Mouse (Mus musculus) MEL (cell line): Measurements from ENCODE around the gene Lefty1. TPM values are rescaled to one million over a fixed set of nuclear protein-coding genes. Genes with fewer than 3 reads are reported as not detected.

Experiments
- DNase-seq: peaks from one replicate; pipeline ENCODE4 v3.0.0; 2011; ENCODE audit warnings: low read depth, low spot score
- H3K27ac ChIP-seq: 2 replicates; pipeline ENCODE4 v1.5.1; 2012; ENCODE audit warnings: low read depth, mild to moderate bottlenecking, control low read depth, low read length, moderate library complexity; ENCODE audit not compliant: control insufficient read depth
- H3K27me3 ChIP-seq, 2 experiments: fragments of 150-350 bp in 1 of 2; sonication (generic) in 1 of 2; 2 replicates each; pipeline ENCODE4 v1.6.1; 2012; ENCODE audit warnings: low read length in 2 of 2, mild to moderate bottlenecking in 2 of 2, improper control_type of control experiment in 1 of 2, moderate library complexity in 1 of 2; ENCODE audit not compliant: insufficient read depth in 2 of 2, control insufficient read depth in 1 of 2
- H3K36me3 ChIP-seq, 2 experiments: 2 replicates each; pipeline ENCODE4 v1.6.1; 2012 to 2014; ENCODE audit warnings: low read length in 2 of 2, improper control_type of control experiment in 1 of 2, inconsistent platforms in 1 of 2, mild to moderate bottlenecking in 1 of 2; ENCODE audit not compliant: insufficient read depth in 2 of 2, control insufficient read depth in 1 of 2
- H3K4me1 ChIP-seq, 2 experiments: fragments of 150-350 bp in 1 of 2; sonication (generic) in 1 of 2; 2 replicates each; pipeline ENCODE4 v1.6.1; 2012; ENCODE audit warnings: low read length in 2 of 2, improper control_type of control experiment in 1 of 2, mild to moderate bottlenecking in 1 of 2; ENCODE audit not compliant: insufficient read depth in 2 of 2, control insufficient read depth in 1 of 2
- H3K4me3 ChIP-seq, 2 experiments: fragments of 150-350 bp in 1 of 2; sonication (generic) in 1 of 2; 2 replicates each; pipeline ENCODE4 v1.5.1; 2012; ENCODE audit warnings: low read depth in 2 of 2, low read length in 2 of 2, mild to moderate bottlenecking in 2 of 2, moderate library complexity in 2 of 2, control low read depth in 1 of 2, improper control_type of control experiment in 1 of 2; ENCODE audit not compliant: control insufficient read depth in 1 of 2, insufficient read depth in 1 of 2
- H3K79me2 ChIP-seq: 2 replicates; pipeline ENCODE4 v1.6.1; 2012; ENCODE audit warnings: mild to moderate bottlenecking, low read length, moderate library complexity; ENCODE audit not compliant: control insufficient read depth, poor library complexity, insufficient read depth
- H3K9ac ChIP-seq: 2 replicates; pipeline ENCODE4 v1.6.1; 2012; ENCODE audit warnings: low read depth, mild to moderate bottlenecking, control low read depth, low read length, moderate library complexity; ENCODE audit not compliant: control insufficient read depth, poor library complexity, severe bottlenecking
- H3K9me3 ChIP-seq: fragments of 150-350 bp; sonication (generic); replicated peaks from 2 replicates; pipeline ENCODE4 v1.6.1; 2012; ENCODE audit warnings: mild to moderate bottlenecking, low read length, improper control_type of control experiment, moderate library complexity; ENCODE audit not compliant: insufficient read depth
- CTCF ChIP-seq, 3 experiments: IDR thresholded peaks in 2 of 3; conservative IDR thresholded peaks in 1 of 3; 2 replicates each; pipeline ENCODE4 v1.5.1; 2011 to 2012; ENCODE audit warnings: low read length in 3 of 3, low read depth in 2 of 3, mild to moderate bottlenecking in 2 of 3, improper control_type of control experiment in 1 of 3, inconsistent platforms in 1 of 3, mixed read lengths in 1 of 3, moderate library complexity in 1 of 3; ENCODE audit not compliant: control insufficient read depth in 1 of 3, insufficient read depth in 1 of 3, poor library complexity in 1 of 3, severe bottlenecking in 1 of 3
- ELF1 ChIP-seq: IDR thresholded peaks from 2 replicates; pipeline ENCODE4 v1.6.1; 2014; ENCODE audit warnings: low read depth, mild to moderate bottlenecking, inconsistent platforms, low read length, improper control_type of control experiment, moderate library complexity
- EP300 ChIP-seq, 2 experiments: IDR thresholded peaks; 2 replicates each; pipeline ENCODE4 v1.6.1; 2011; ENCODE audit warnings: improper control_type of control experiment in 2 of 2, low read length in 2 of 2, low read depth in 1 of 2, mild to moderate bottlenecking in 1 of 2
- ETS1 ChIP-seq: IDR thresholded peaks from 2 replicates; pipeline ENCODE4 v1.6.1; 2012; ENCODE audit warnings: low read depth, mild to moderate bottlenecking, inconsistent platforms, low read length, improper control_type of control experiment, moderate library complexity
- GATA1 ChIP-seq: IDR thresholded peaks from 2 replicates; pipeline ENCODE4 v1.6.1; 2011; ENCODE audit warnings: low read depth, low read length, improper control_type of control experiment
- HCFC1 ChIP-seq: IDR thresholded peaks from 2 replicates; pipeline ENCODE4 v1.6.1; 2012; ENCODE audit warnings: low read depth, mild to moderate bottlenecking, inconsistent platforms, low read length, improper control_type of control experiment, moderate library complexity
- KAT2A ChIP-seq: conservative IDR thresholded peaks from 2 replicates; pipeline ENCODE4 v1.6.1; 2012; ENCODE audit warnings: low read depth, low read length, improper control_type of control experiment, inconsistent platforms
- MAZ ChIP-seq: IDR thresholded peaks from 2 replicates; pipeline ENCODE4 v1.6.1; 2012; ENCODE audit warnings: low read depth, mild to moderate bottlenecking, inconsistent platforms, low read length, improper control_type of control experiment
- MYB ChIP-seq: IDR thresholded peaks from 2 replicates; pipeline ENCODE4 v1.6.1; 2011; ENCODE audit warnings: mild to moderate bottlenecking, low read depth, low read length, improper control_type of control experiment
- MYC ChIP-seq: IDR thresholded peaks from 2 replicates; pipeline ENCODE4 v1.6.1; 2011; ENCODE audit warnings: low read depth, mild to moderate bottlenecking, low read length, improper control_type of control experiment, moderate library complexity
- POLR2A ChIP-seq, 2 experiments: IDR thresholded peaks; 2 replicates each; pipeline ENCODE4 v1.6.1; 2011 to 2012; ENCODE audit warnings: low read length in 2 of 2, mild to moderate bottlenecking in 2 of 2, control low read depth in 1 of 2, improper control_type of control experiment in 1 of 2, low read depth in 1 of 2, moderate library complexity in 1 of 2; ENCODE audit not compliant: control insufficient read depth in 1 of 2, insufficient read depth in 1 of 2, poor library complexity in 1 of 2
- POLR2AphosphoS2 ChIP-seq: IDR thresholded peaks from 2 replicates; pipeline ENCODE4 v1.6.1; 2011; ENCODE audit warnings: low read length, improper control_type of control experiment
- RAD21 ChIP-seq: IDR thresholded peaks from 2 replicates; pipeline ENCODE4 v1.6.1; 2011; ENCODE audit warnings: mild to moderate bottlenecking, low read depth, low read length, improper control_type of control experiment
- RCOR1 ChIP-seq: IDR thresholded peaks from 2 replicates; pipeline ENCODE4 v1.6.1; 2012; ENCODE audit warnings: low read depth, mild to moderate bottlenecking, inconsistent platforms, low read length, improper control_type of control experiment
- SIN3A ChIP-seq: IDR thresholded peaks from 2 replicates; pipeline ENCODE4 v1.6.1; 2012; ENCODE audit warnings: low read length, improper control_type of control experiment, inconsistent platforms
- TAL1 ChIP-seq: IDR thresholded peaks from 2 replicates; pipeline ENCODE4 v1.6.1; 2012; ENCODE audit warnings: mild to moderate bottlenecking, inconsistent platforms, low read length, moderate library complexity, mixed read lengths
- TBP ChIP-seq: IDR thresholded peaks from 2 replicates; pipeline ENCODE4 v1.8.0; 2011; ENCODE audit warnings: low read depth, low read length, improper control_type of control experiment
- TCF12 ChIP-seq: IDR thresholded peaks from 2 replicates; pipeline ENCODE4 v1.6.1; 2014; ENCODE audit warnings: low read depth, mild to moderate bottlenecking, inconsistent platforms, low read length, improper control_type of control experiment, moderate library complexity
- ZC3H11A ChIP-seq: IDR thresholded peaks from 2 replicates; pipeline ENCODE4 v1.6.1; 2012; ENCODE audit warnings: low read depth, mild to moderate bottlenecking, inconsistent platforms, low read length, improper control_type of control experiment
- ZMIZ1 ChIP-seq: IDR thresholded peaks from 2 replicates; pipeline ENCODE4 v1.6.1; 2012; ENCODE audit warnings: low read depth, mild to moderate bottlenecking, inconsistent platforms, low read length, improper control_type of control experiment, moderate library complexity
- polyA plus RNA-seq, 2 experiments: library from polyadenylated mRNA; stranded (reverse) in 1 of 2; unstranded in 1 of 2; fragments of >175 nt in 1 of 2; fragments of >200 nt in 1 of 2; gene quantifications; 2 replicates each; pipeline versions ENCODE4 v1.2.1 to v1.2.4; 2012; ENCODE audit warnings: low replicate concordance in 2 of 2, low read depth in 1 of 2; ENCODE audit not compliant: insufficient read length in 2 of 2, insufficient read depth in 1 of 2, missing spikeins in 1 of 2
- total RNA-seq: library from RNA; depleted of rRNA; stranded (reverse); fragments of 300-350 nt; gene quantifications from 2 replicates; pipeline ENCODE4 v1.2.3, GENCODE M21; 2012

Lefty1 gene
- total and polyA plus RNA-seq, 3 experiments = 5.1 to 6.4 TPM; not detected in 1

DNA sequence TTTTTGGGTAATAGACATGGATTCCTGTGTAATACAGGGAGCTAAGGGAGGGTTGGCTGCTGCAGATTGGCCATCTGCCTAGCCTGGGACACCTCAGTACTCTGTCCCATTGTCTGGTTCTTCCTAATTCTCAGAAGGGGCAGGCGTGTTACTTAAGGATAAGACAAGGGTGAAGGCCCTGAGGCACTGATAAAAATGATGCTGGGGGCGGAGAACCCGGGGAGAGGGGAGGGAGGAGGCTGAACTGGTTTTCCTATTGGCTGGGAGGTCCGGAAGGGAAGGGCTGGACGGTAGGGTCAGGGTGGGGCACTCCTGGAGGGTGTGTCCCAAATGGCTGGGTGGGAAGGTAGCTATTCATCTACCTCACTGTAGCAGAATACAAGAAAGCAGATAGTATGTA, 31.9 kb upstream of the Lefty1 start:
- Histone ChIP-seq H3K9me3 (no peaks in the 10 kb centered on the region), H3K36me3 (peaks cover 0 to 30% of the 10 kb centered on the region in 2 experiments; a peak in 2 of 4 replicates), H3K9ac (no peak overlapping the region), H3K27ac (peak overlapping the region; percentile 95), H3K4me3 (no peak overlapping the region), H3K79me2 (peaks cover 23% of the 10 kb centered on the region), H3K4me1 (peaks cover 2 to 32% of the 10 kb centered on the region in 2 experiments), H3K27me3 (no peaks in the 10 kb centered on the region)
- TF ChIP-seq RAD21 = no peak
- peak; percentile 50; the same call in 1 of the 2 replicates for TF ChIP-seq RCOR1
- peak; percentile 94 for TF ChIP-seq TCF12
- TF ChIP-seq ZMIZ1 = no peak
- TF ChIP-seq MAZ = peak; percentile 46; the same call in 1 of the 2 replicates
- 0 out of 2 replicates have a peak, but pooled peaks have one; percentile 18 for TF ChIP-seq MYB
- TF ChIP-seq EP300 (IDR thresholded peaks at IDR 0.05; ENCODE audit: low read depth in 1 of 2, low read length in 2 of 2) = peak; percentile 81 to 94
- 0 out of 2 replicates have a peak, but pooled peaks have one; percentile 15 for TF ChIP-seq HCFC1
- no peak for TF ChIP-seq POLR2AphosphoS2
- TF ChIP-seq POLR2A (IDR thresholded peaks at IDR 0.05; ENCODE audit: control insufficient read depth in 1 of 2, insufficient read depth in 1 of 2, low read depth in 1 of 2, low read length in 2 of 2, poor library complexity in 1 of 2) = peak in 1 of 2 experiments; percentile 54; a peak in 1 of 4 replicates
- peak; percentile 53; the same call in 1 of the 2 replicates for TF ChIP-seq MYC
- peak; percentile 43; the same call in 1 of the 2 replicates for TF ChIP-seq ELF1
- TF ChIP-seq SIN3A = peak; percentile 56
- peak; percentile 95 for TF ChIP-seq TAL1
- TF ChIP-seq TBP = peak; percentile 62; the same call in 1 of the 2 replicates
- TF ChIP-seq KAT2A = no peak
- no peak for TF ChIP-seq CTCF (IDR thresholded peaks at IDR 0.05 in 2 of 3, conservative IDR thresholded peaks at IDR 0.05 in 1 of 3; ENCODE audit: control insufficient read depth in 1 of 3, insufficient read depth in 1 of 3, low read depth in 2 of 3, low read length in 3 of 3, poor library complexity in 1 of 3, severe bottlenecking in 1 of 3)
- TF ChIP-seq GATA1 = peak; percentile 93
- TF ChIP-seq ETS1 = peak; percentile 48
- peak; percentile 95 for DNase-seq

DNA sequence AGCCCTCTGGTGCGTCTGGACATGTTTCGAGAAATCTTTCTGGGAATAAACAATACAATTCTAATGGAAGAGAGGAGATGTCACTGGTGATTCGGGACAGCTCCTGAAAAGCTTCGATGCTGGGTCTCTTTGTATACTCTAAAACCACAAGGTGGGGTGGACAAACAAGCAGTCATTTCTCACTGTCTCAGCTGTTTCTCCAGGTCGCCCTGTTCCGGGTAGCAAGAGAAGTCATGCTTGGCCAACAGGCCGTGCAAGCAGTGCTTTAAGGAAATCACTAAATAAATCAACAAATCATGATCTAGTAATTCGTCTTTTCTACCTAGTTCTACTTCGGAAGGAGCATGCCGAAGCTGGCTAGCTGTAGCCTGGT, 31.2 kb upstream of the Lefty1 start:
- H3K27ac ChIP-seq = peak overlapping the region; percentile 95
- no peak for TF ChIP-seq ZC3H11A
- 0 out of 2 replicates have a peak, but pooled peaks have one; percentile 41 for TF ChIP-seq ELF1
- TF ChIP-seq, all 39 proteins: peak for 1
- peaks cover 0 to 30% of the 10 kb centered on the region in 2 experiments; a peak in 2 of 4 replicates for H3K36me3 ChIP-seq
- no peak for DNase-seq
- peak overlapping the region; percentile 67 to 74 for H3K4me3 ChIP-seq
- H3K9ac ChIP-seq = peak overlapping the region; percentile 77
- H3K4me1 ChIP-seq = peaks cover 2 to 32% of the 10 kb centered on the region in 2 experiments
- H3K79me2 ChIP-seq = peaks cover 23% of the 10 kb centered on the region
- no peaks in the 10 kb centered on the region for H3K9me3 ChIP-seq
- H3K27me3 ChIP-seq = no peaks in the 10 kb centered on the region
